Mouse (Mus musculus): ENCODE data around the gene Sf3b4. TPM values are rescaled to one million over a fixed set of nuclear protein-coding genes. Genes with fewer than 3 reads are reported as not detected.
"Not testable (repeated sequence)": the region's sequence is repeated elsewhere in the genome, so short reads cannot be mapped to it uniquely, and the experiment has no call there.

The Sf3b4 gene
- total RNA-seq, 1 experiment from 2014 or later: 55.3 TPM

- not testable (repeated sequence) for DNase-seq
Measured at GRCm38 (mm10) chr3:96220131-96220764, 48.1 kb downstream of the Sf3b4 start.

DNA sequence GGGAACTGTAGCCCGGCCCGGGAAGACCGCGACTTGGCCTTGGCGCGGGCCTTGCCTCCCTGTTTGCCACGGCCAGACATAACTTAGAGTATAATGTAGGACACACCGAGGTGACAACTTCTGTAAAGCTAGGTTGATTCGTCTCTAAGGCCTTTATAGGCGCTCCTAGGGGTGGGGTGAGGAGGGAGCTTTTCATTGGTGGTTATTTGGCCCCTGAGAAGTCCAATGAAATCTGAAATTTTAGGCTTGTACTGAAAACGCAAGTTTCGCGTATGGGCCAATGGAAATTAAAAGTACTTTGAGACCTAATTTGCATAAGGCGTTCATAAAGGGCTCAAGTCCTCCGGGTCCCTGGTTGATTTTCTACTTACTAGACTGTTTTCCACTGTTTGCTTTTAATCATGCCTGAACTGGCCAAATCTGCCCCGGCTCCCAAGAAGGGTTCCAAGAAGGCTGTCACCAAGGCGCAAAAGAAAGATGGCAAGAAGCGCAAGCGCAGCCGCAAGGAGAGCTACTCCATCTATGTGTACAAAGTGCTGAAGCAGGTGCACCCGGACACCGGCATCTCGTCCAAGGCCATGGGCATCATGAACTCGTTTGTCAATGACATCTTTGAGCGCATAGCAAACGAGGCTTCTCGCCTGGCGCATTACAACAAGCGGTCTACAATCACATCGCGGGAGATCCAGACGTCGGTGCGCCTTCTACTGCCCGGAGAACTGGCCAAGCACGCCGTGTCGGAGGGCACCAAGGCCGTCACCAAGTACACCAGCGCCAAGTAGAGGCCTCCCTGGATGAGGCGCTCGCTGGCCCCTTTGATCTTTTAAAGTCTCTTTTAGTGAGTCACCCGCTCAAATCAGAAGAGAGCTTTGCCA lies 48.9 kb downstream of the Sf3b4 start, which contains the start of the genes Hist2h2ac and Hist2h2be:
Hist2h2ac (minus strand) TSS at position 116 of the 875 bp plus-strand sequence.
Hist2h2be (plus strand) TSS at position 355 of the 875 bp plus-strand sequence.
- peak; percentile 80 for DNase-seq

DNA sequence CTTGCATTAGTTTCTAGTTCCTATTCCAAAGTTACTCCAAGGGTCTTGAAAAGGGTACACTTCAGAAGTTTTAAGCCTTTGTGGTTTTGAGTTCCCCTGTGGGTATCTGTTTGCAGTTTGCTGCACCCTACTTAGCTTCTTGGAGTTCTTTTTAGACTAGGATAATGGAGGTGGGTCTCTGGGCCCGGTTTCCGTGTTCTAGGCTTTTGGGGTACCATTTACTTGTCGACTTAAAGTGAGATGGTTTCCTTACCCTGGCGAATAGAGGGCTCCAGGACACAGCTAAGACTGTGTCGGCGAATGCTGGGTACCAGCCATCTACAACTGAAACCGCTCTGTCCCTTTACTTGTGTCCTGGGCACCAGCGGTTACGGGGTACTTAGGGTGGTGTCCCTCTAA lies 49.5 kb downstream of the Sf3b4 start:
- DNase-seq: no peak

DNA sequence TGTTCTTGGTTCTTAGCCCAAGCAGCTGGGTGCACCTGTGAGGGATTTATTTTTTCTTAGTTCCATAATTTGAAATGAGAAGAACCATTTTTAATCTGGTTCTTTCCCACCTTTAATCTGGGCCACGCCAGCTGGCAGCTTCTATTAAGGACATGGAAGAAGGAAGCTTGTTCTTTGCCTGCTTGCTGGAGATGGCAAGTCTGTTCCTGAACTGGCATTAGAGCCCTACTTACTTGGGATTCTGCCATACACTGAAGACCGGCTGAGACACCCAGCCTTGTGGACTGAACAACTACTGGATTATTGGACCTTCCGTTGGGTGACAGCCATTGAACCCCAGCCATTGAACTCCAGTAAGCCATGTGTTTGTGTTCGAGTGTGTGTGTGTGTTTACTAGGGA lies 50.6 kb downstream of the Sf3b4 start:
- DNase-seq: no peak

GRCm38 (mm10) chr3:96225421-96225820 lies 53.3 kb downstream of the Sf3b4 start:
- DNase-seq: no peak

Small RNAs within 50 kb of the gene (microRNA-seq; reads per million reads assigned to microRNA genes)
- gene Gm44492: 0 to 0.34 reads per million in 2 experiments

Other genes starting within 250 kb of the Sf3b4 start
- gene Anp32e, start 243.1 kb upstream of the Sf3b4 start, total RNA-seq (2021): 77.8 and 94.0 TPM in 2 replicates
- 18.6 and 25.1 TPM in 2 replicates for gene Plekho1, start 176.3 kb upstream of the Sf3b4 start, total RNA-seq (2021)
- 39.0 and 41.2 TPM in 2 replicates for gene Vps45, start 113.9 kb upstream of the Sf3b4 start, total RNA-seq (2021)
- 25.8 and 40.5 TPM in 2 replicates for gene Otud7b, start 67.8 kb upstream of the Sf3b4 start, total RNA-seq (2021)
- gene Mtmr11, start 10.3 kb upstream of the Sf3b4 start, total RNA-seq (2021): 16.3 and 27.0 TPM in 2 replicates
- gene Sv2a, start 8.8 kb downstream of the Sf3b4 start, total RNA-seq (2021): 7.3 and 11.8 TPM in 2 replicates
- gene Bola1, start 47.4 kb downstream of the Sf3b4 start, total RNA-seq (2021): 39.3 and 42.4 TPM in 2 replicates
- 7.7 and 10.9 TPM in 2 replicates for gene Hist2h2ab, start 47.5 kb downstream of the Sf3b4 start, total RNA-seq (2021)
- gene Hist2h2ac, start 48.5 kb downstream of the Sf3b4 start, total RNA-seq (2021): 62.8 and 86.8 TPM in 2 replicates
- gene Hist2h2be, start 48.8 kb downstream of the Sf3b4 start, total RNA-seq (2021): 19.4 and 21.7 TPM in 2 replicates
- 37.2 and 60.7 TPM in 2 replicates for gene Hist2h3c2, start 66.8 kb downstream of the Sf3b4 start, total RNA-seq (2021)
- gene Hist2h2aa2, start 67.9 kb downstream of the Sf3b4 start, total RNA-seq (2021): 555 and 742 TPM in 2 replicates
- gene Hist2h2aa1, start 73.2 kb downstream of the Sf3b4 start, total RNA-seq (2021): 17.4 TPM in 1 of 2 replicates, not detected in the other
- gene Hist2h3c1, start 74.4 kb downstream of the Sf3b4 start, total RNA-seq (2021): 1.9 TPM in 1 of 2 replicates, not detected in the other
- 30.2 and 32.3 TPM in 2 replicates for gene Hist2h4, start 91.0 kb downstream of the Sf3b4 start, total RNA-seq (2021)
- 114 and 165 TPM in 2 replicates for gene Hist2h3b, start 96.3 kb downstream of the Sf3b4 start, total RNA-seq (2021)
- 138 and 170 TPM in 2 replicates for gene Hist2h2bb, start 97.4 kb downstream of the Sf3b4 start, total RNA-seq (2021)
- 1.0 and 1.4 TPM in 2 replicates for gene Fcgr1, start 121.6 kb downstream of the Sf3b4 start, total RNA-seq (2021)

Data from adrenal gland, postnatal 25 days (tissue).